Mouse (Mus musculus): ENCODE data around the gene Gamt.
A peak's percentile ranks its signal among the peaks of the same experiment; 100 is the strongest.
"Not testable (repeated sequence)": the region's sequence is repeated elsewhere in the genome, so short reads cannot be mapped to it uniquely, and the experiment has no call there.

Gene Gamt

DNA sequence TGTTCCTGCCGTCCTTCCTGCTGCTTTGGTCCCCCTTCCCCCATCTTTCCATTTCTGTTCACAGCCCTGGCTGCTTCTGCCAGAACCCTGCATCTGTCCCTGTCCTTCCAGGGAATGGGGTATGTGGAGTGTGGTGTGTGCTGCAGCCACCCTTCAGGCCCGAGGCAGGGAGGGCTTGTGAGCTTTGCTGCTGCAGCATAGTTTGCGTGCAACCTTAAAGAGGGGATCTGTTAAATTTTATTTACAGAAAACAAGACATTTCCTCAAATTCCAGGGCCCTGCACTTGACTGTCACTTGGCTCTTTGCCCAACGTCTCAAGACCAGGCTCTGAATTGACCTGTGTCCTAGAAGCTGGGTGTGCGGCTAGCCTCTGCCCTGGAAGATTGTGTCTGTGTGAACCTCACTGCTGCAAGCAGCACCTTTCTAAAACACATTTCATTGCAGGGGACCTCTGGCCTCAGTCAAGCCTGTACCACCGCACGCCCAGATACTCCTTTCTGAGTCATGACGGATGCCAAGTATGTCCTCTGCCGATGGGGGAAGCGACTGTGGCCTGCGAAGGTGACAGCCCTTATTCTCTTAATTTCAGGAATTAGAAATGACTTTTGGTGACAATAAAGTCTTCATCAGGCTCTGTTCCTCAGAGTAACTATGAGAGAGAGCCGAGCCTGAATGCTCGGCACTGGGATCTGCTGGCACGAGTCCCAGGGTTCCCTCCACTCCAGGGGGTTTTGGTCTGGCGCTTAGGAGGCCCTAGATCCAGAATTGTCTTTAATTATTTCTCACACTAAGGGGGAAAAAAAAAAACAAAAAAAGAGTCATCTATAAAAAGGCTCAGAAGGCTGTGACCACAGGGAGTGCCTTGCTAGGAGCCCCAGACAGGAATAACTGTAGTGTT is 32.7 kb downstream of the Gamt start:
- DNase-seq (ENCODE audit: inconsistent ontology term) = peak; percentile 32

DNA sequence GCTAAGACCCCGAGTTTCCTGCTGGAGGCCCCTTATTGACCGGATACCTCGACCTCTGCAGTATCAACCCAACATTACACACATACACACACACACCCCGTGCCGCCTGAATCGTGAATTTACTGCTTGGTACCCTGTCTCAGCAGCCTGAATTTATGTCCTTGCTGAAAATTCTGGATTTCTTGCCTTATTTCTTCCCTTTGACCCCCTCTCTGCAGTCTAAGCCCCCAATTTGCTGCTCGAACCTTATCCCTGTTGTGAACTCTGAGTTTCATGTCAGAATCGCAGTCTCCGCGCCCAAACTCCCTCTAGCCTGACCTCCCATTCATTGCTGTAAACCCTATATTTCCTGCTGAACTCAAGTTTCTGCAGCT is 33.7 kb downstream of the Gamt start:
- DNase-seq (ENCODE audit: inconsistent ontology term) = no peak

DNA sequence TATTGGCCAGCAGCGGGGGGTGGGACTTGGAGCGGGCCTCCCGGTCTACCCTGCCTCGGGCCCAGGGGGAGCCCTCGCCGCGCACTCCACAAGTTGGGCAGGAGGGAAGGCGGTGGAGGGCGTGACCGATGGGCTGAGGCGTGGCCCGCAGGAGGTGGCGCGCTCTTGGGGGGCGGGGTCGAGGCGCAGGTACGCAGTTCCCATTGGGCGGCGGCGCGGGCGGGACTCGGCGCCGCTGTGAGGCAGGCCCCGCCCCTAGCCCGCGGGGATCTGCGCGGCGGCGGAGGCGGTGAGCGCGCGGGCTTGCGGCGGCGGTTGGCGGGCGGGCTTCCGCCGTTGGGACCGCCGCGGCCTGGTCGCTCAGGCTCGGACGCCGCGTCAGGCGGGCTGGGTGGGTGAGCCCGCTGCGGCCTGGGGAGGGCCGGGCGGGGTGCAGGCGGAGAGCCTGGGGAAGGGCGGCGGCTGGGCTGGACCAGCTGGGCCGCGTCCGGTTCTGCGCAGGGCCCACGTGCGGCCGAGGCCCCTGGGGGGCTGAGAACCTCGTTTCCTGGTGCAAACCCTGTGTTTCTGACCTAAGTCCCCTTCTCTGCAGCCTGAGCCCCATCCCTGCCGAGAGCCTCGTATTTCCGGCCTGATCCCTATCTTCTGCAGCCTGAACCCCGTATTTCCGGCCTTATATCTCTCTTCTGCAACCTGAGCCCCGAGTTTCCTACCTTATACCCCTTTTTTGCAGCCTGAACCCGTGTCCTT is 34.2 kb downstream of the Gamt start, which contains the start of gene Mum1:
Gene Mum1 (plus strand): TSS at position 19 of the 750 bp plus-strand sequence.
- DNase-seq (ENCODE audit: inconsistent ontology term) = peak; percentile 100

DNA sequence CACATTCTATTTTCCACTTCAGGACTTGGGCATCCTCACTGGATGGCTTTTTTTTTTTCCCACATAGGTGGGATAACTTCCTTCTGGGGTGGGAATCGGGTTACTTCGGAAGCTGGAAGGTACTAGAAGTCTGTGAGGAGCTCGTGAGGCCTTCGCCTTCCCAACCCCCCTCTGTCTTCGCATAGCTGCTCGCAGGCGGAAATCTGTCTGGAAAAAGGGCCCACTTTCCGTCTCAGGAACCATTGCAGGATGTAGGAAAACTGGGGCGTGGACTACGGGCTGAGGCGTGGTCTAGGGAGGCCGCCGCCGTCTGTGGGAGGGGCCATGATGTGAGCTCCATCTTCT is 34.8 kb downstream of the Gamt start:
- DNase-seq (ENCODE audit: inconsistent ontology term) = no peak

DNA sequence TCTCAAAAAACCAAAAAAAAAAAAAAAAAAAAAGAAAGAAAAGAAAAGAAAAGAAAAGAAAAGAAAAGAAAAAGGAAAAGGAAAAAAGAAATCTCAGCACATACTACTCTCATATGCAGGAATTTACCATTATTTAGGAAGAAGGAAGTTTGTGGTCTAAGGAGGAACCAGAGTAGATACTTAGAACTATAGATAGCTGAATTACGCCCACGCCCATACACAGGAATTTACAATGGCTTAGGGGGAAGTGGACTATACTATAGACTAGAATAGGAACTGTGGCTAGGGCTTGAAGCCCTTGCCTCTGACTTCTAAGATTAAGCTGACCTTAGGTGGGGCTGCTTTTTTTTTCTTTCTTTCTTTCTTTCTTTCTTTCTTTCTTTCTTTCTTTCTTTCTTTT is 37.7 kb downstream of the Gamt start:
- DNase-seq (ENCODE audit: inconsistent ontology term) = not testable (repeated sequence)

DNA sequence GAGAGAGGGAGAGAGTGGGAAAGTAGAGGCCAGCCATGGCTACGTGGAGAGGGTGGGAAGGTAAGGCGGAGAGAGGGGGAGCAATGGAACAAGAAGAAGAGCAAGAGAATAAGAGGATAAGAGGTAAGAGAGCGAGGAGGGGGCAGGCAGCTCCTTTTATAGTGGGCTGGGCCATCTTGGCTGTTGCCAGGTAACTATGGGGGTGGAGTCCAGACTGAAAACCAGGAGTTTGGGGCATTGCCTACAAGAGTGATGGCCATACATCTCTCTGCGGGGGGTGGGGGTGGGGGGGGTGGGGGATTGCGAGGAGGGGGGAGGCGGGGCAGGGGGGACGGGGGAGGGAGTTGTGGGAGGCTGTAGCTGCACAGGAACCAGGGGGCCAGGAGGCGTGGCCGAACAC is 40.1 kb downstream of the Gamt start:
- DNase-seq (ENCODE audit: inconsistent ontology term) = no peak

DNA sequence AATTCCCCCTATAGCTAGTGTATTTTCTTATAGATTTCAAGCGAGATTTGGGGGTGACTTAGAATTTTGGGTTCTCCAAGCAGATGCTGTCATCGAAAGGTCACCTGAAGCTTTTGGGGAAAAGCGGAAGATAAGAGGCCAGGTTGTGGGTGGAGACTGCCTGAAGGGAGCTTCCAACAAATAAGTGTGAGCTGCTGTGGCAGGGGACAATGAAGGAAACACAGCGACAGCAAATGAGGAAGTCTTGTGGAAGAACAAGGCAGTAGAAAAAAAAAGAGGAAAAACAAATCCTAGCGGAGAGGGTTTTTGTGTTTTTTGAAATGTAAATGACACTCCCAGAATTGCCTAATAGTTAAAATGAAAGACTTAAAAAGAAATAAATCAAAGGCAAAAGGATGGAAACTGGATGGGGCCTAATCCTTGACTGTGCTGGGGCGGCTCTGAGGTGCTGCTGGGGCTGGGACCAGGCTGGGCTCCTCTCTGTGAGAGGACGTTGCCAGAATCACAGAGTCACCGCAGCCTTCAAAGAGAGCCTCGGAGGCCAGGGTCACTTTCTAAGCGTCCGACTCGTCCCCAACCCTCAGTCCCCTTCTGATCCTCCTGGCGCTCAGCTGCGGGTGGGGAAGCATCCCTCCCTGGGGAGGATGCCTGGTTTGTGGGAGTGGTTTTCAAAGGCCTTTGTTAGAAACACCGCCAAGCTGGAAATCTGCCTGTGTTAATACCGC is 45.6 kb downstream of the Gamt start:
- no peak for DNase-seq (ENCODE audit: inconsistent ontology term)

DNA sequence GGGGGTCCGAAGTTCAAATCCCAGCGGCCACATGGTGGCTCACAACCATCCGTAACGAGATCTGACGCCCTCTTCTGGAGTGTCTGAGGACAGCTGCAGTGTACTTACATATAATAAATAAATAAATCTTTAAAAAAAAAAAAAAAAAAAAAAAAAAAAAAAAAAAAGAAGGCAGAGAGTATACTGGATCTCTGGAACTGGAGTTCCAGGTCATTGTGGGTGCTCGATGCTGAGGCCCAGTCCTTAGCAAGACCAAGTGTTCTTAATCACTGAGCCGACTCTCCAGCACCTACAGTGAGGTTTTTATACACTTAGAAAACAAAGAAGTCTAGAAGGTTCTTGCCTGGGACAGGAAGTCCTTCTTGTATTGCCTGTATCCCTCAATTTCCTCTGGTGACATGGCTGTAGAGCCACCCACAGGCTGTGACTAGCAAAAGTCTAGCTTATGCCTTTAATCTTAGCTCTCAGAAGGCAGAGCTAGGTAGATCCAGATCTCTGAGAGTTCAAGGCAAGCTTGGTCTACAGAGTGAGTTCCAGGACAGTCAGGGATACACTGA is 49.2 kb downstream of the Gamt start:
- not testable (repeated sequence) for DNase-seq (ENCODE audit: inconsistent ontology term)

DNA sequence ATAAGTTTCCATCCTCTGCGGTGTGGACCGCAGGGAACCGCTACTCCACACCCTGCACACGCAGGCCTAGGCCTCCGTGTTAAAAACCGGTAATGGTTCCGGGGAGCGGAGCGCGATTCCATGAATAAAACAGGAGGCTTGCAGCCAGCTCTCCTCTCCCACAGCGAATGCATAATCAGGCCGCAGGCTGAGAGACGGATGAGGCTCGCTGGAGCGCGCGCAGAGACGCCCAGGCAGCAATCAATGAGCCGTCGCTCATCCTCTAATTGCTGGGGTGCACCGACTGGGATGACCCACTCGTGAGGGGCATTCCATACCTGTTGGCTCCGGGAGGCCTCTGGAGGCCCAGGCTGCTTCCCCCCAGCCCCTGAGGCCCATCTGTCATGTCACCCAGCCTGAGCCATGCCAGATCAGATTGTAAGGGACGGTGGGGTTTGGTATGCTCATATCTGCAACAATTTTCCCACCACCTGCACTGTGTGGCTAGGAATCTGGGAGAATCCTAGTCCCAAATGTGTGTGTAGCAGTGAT is 51.9 kb downstream of the Gamt start:
- peak; percentile 17 for DNase-seq (ENCODE audit: inconsistent ontology term)

DNA sequence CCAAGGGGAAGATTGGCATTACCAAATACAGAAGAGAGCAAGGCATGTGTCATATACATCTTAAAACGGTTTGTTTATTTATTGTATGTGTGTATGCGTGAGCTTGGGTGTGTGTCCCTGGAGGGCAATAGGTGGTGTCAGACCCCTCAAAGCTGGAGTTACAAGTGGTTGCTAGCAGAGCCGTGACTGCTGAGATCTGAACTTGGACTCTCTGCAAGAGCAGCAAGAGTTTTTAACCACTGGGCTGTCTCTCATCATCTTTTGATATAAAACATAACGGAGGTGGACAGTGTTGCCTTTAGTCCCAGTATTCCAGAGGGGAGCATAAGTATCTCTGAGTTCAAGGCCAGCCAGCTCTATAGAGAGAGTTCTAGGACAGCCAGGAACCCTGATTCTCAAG is 52.6 kb downstream of the Gamt start:
- DNase-seq (ENCODE audit: inconsistent ontology term) = no peak
